Mouse (Mus musculus): ENCODE data around the gene Ino80.

Gene Ino80

DNA sequence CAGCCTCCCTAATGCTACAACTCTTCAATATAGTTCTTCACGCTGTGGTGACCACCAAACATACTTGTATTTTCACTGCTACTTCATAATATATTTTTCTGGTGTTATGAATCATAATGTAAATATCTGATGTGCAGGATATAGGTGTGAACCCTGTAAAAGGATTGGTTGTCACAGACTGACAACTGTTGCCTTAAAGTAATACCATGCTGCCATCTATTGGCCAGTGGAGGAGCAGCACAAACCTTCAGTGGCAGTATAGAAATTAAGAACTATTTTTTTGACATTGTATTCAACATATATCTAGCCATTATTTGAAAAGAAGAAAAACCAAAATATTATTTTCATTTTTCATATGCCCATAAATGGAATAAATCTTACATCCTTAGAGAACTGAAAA, 40.5 kb downstream of the Ino80 start:
- DNase-seq: peak; percentile 40 to 73

DNA sequence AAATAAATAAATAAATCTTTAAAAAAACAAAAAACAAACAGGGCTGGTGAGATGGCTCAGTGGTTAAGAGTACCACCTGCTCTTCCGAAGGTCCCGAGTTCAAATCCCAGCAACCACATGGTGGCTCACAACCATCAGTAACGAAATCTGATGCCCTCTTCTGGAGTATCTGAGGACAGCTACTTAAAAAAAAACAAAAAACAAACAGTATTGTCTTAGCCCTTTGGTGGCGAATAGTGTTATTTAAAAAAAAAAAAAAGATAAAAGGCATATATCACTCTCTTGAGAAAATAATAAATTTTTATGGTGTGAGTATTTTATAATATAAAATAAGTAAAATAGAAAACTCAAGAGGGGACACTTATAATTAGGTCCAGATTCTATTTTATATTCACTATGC, 41.0 kb downstream of the Ino80 start:
- DNase-seq: no peak

- DNase-seq: peak; percentile 37 to 40
These were observed 63.7 kb downstream of the Ino80 start for GRCm38 (mm10) chr2:119413819-119414218.

DNA sequence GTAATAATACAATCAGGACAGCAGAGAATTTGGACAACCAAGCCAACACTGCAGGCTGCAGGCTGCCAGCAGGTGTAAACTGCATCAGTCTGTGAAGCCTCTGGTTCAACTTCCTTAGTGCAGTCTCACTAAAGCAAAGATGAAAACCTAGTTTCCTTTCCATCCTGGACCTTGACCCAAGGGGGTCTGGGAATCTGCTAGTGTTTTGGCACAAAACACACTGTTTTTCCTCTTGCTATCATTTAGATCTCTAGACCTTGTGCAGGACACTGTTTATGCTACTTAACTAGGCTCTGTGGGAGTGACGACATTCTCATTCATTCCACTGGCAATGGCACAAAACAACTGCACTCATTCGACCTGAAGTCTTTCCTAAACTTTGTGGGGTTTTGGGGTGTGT, 65.8 kb downstream of the Ino80 start:
- DNase-seq: peak; percentile 11 to 29

- peak; percentile 3 to 24 for DNase-seq
These were observed 66.5 kb downstream of the Ino80 start for GRCm38 (mm10) chr2:119411016-119411415.

GRCm38 (mm10) chr2:119408733-119409132, 68.8 kb downstream of the Ino80 start:
- DNase-seq: no peak

DNA sequence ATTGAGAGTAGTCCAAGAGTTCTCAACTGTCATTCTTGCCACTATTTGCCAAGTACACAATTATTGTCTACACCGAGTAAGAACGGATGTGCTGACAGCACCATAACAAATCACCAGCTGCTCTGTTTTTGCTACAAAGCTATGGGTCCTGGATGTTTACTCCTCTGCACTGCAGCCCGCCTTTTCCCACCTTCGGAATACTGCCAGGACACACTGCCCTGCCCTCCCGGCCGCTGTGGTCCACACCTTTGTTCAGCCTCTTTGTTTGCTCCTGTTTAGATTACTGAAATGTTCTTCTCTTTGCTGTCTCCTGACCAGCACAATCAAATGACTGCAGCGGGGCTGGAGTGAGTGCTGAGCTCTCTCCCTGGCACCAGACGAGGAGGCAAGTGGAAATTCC, 69.2 kb downstream of the Ino80 start:
- peak; percentile 58 to 66 for DNase-seq

- DNase-seq: no peak
These were observed 78.2 kb downstream of the Ino80 start for GRCm38 (mm10) chr2:119399313-119399712.

DNA sequence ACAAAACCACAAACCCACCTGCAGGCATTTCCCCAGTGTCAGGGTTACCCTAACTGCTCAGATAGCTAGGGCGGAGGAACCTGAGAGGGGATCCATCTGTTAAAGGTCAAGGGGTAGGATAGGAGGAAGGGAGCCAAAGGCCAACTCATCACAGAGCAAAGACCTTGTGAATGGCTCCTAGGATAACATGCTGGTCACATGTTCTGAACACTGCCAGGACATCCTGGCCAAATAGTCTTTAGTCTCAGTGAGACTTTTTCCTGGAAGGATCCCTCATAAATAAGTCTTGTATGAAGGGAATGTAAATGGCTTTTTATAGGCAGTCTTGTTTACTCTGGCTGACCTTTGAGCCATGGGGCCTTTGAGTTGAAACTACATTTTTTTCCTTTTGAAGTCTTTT, 78.8 kb downstream of the Ino80 start:
- DNase-seq: peak; percentile 9 to 29

- no peak for DNase-seq
These were observed 79.2 kb downstream of the Ino80 start for GRCm38 (mm10) chr2:119398252-119398651.

DNA sequence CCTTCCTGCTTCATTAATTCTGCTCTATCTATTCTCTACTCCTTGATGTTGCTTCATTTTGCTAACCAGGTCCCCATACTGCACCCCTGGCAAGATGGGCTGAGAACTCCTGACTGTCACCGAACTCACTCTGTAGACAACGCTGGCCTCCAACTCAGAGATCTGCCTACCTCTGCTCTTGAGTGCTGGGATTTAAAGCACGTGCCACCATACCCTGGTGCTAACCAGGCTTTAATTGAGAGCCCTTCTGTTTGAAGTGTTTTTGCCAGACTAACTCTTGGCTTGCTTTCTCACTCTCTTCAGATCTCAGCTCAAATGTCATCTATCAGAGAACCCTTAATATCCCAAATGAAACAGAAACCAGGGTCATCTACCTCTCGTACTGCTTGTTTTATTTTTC, 87.5 kb downstream of the Ino80 start:
- no peak for DNase-seq

GRCm38 (mm10) chr2:119388266-119388665, 89.2 kb downstream of the Ino80 start:
- no peak for DNase-seq

- no peak for DNase-seq
These were observed 98.0 kb downstream of the Ino80 start for GRCm38 (mm10) chr2:119379455-119379854.

GRCm38 (mm10) chr2:119377826-119378225, 99.7 kb downstream of the Ino80 start:
- peak in 1 of 2 experiments; percentile 43 for DNase-seq

- peak; percentile 53 to 66 for DNase-seq
These were observed 100.2 kb downstream of the Ino80 start for GRCm38 (mm10) chr2:119377286-119377685.

- peak in 1 of 2 experiments; percentile 9 for DNase-seq
These were observed 107.4 kb downstream of the Ino80 start for GRCm38 (mm10) chr2:119370116-119370515.

DNA sequence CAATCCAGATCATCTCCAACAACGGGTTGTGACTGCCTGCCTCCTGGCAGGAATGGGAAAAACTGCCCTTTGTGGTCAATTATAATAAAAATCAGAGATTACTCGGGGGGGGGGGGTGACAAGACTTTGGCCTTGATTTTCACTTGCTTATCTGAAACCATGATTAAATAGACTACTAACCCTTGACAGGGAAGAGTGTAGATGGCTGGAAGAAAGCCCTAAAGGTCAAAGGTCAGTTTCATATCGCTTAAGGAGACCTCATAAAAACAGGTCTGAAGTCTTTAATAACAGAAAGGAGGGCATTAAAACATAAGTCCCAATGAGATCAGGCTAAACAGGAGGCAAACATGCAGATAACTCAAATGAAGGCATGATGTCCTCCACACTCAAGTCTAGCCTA, 110.1 kb downstream of the Ino80 start:
- no peak for DNase-seq

DNA sequence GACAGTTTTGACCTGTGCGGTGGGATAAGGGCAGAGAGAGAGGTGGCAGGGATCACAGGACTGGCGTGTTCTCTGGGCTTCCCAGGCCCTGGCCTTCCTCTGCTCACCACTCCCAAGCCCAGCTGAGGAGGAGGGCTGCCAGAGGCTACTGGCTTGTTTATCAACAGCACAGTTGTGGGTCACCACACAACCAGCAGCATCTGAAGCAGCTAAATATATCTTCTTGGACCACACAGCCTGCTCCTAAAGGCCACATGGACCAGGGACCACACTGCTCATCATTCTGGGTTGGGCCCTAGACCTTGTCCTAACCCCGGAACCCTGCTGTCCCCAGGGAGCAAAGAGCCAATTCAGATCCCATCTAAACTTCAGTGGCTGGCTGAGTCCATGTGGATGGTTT, 112.5 kb downstream of the Ino80 start:
- peak in 1 of 2 experiments; percentile 14 for DNase-seq

- DNase-seq: no peak
These were observed 117.7 kb downstream of the Ino80 start for GRCm38 (mm10) chr2:119359721-119360291.

- DNase-seq: peak; percentile 29 to 53
These were observed 119.2 kb downstream of the Ino80 start for GRCm38 (mm10) chr2:119358249-119358648.

- no peak for DNase-seq
These were observed 120.7 kb downstream of the Ino80 start for GRCm38 (mm10) chr2:119356805-119357204.

- no peak for DNase-seq
These were observed 121.2 kb downstream of the Ino80 start for GRCm38 (mm10) chr2:119356310-119356709.

DNA sequence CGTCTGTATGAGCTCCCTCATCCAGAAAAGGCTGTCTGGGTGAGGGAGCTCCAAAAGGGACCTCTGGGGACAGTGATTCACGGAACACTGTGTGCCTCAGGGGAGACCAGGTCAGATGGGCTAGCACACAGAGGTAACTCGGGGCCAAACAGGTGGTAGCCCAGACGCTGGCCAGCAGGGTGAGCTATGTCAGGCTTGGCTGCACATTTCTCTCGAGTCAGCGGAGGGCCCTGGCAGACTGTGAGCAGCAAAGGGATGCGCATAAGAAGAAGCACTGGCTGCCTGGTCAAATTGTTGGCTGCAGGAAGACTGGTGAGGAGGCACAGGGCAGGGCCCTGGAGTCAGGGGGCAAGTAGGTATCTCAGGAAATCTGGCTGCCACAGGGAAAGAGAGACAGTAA, 121.8 kb downstream of the Ino80 start:
- peak; percentile 80 to 84 for DNase-seq

- peak in 1 of 2 experiments; percentile 50 for DNase-seq
These were observed 122.4 kb downstream of the Ino80 start for GRCm38 (mm10) chr2:119355089-119355488.

GRCm38 (mm10) chr2:119353707-119354106, 123.8 kb downstream of the Ino80 start:
- no peak for DNase-seq

Data from kidney, postnatal 36 days (tissue).